Mouse (Mus musculus) central nervous system, embryonic 14 days (tissue): ENCODE results near the gene Fscn1. TPM values are rescaled to one million over a fixed set of nuclear protein-coding genes. Genes with fewer than 3 reads are reported as not detected.

Experiments
- polyA plus RNA-seq: library from polyadenylated mRNA; depleted of rRNA; stranded (reverse); fragments of >200 nt; gene quantifications from 2 replicates; pipeline ENCODE4 v1.2.3, GENCODE M21; 2012; rRNA removed

Gene Fscn1
- polyA plus RNA-seq = 513 and 546 TPM in 2 replicates

DNA sequence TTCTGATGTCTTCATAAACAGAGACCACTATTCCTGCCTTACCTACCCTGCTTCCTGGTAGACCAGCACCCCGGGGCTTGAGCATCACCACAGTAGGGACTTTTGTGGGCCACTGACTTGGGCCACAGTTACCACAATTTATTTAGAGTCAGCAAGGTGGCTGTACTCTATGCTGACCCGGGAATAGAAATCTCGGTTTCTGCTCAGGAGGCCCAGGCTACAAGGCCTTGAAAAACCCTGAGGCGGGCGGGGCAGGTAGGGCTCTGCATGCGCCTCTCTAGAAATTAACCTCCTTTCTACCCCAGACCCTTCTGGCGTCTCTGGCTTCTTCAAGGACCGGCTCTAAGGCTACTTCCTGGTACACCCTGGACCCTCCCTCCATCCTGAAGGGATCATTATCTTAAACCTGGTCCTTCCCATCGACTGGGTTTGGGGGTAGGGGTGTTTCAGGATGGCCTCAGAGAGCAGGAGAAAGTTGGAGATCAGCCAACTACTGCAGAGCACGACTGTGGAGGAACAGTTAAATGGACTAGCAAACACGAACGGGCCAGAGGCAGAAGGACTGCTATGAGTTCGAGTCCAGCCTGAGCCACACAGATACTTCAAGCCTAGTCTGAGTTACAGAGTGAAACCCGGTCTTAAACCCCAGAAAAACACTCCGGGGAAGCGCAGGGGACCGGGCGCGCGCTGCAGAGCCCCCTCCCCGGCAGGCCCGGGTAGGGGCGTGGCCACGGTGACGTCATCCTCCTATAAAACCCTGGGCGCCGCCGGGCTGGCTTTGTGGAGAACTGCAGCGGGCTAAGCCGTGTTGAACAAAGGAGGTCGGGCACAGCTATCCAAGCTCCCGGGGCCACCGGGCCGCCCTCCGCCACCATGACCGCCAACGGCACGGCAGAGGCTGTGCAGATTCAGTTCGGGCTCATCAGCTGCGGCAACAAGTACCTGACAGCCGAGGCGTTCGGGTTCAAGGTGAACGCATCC is at the start of gene Fscn1:
TSS of gene Fscn1 (plus strand) at position 768 of the 981 bp plus-strand sequence.

Other genes with a start within 250 kb of the Fscn1 start
- gene Tnrc18, start 142.7 kb upstream of the Fscn1 start, polyA plus RNA-seq = 65.7 and 67.9 TPM in 2 replicates
- gene Fbxl18, start 64.9 kb upstream of the Fscn1 start, polyA plus RNA-seq = 18.9 and 19.5 TPM in 2 replicates
- gene Actb, start 53.6 kb upstream of the Fscn1 start, polyA plus RNA-seq = 3,180 and 3,284 TPM in 2 replicates
- 31.5 and 32.5 TPM in 2 replicates for gene Rnf216, start 152.7 kb downstream of the Fscn1 start, polyA plus RNA-seq
- gene Olfr718-ps1, start 187.2 kb downstream of the Fscn1 start, polyA plus RNA-seq = not detected in 2 replicates
- gene Rbak, start 220.4 kb downstream of the Fscn1 start, polyA plus RNA-seq = 17.9 and 19.5 TPM in 2 replicates
- not detected in 2 replicates for gene Spdye4b, start 220.7 kb downstream of the Fscn1 start, polyA plus RNA-seq